7 mouse cellular contexts compared by ENCODE assay signal in the genomic region with DNA sequence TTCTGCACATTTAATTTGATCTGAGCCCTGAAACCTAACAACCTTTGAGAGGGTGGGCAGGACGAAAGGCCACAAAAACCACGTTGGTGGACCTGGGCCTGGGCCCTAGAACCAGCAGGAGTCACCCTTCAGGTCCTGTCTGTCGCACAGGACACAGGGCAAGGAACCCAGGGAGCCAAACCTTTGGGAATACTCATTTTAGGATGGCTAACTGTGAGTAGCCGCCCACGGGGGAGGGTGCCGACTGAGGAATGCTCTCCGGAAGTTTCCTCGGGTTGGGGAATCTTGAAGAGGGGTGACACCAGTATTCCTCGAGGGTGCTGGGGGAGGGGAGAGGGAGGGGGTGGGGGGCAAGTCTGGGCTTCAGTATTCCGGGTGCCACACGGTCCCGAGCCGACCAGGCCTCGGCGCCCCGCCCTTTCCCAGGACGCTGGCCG. TPM values are rescaled to one million over a fixed set of nuclear protein-coding genes. Genes with fewer than 3 reads are reported as not detected.
DNase-seq lines count a peak whose midpoint lies in the region; ATAC-seq lines count a peak whose summit lies in the region.

No protein-coding gene starts in this region.

- H3K36me3 ChIP-seq in forebrain, embryonic 15.5 days, result no peaks in the 10 kb centered on the region
- H3K36me3 ChIP-seq in intestine, embryonic 16.5 days (ENCODE audit: control insufficient read depth, insufficient read depth, low read length), result no peaks in the 10 kb centered on the region
- no peaks in the 10 kb centered on the region for H3K36me3 ChIP-seq in midbrain, embryonic 12.5 days

- peak; percentile 27 for DNase-seq in spleen, adult 12 weeks (ENCODE audit: low spot score)
- no peak for DNase-seq in spleen, postnatal 4 days (ENCODE audit: low spot score in 2 of 2)
- DNase-seq in c-Kit-negative CD71-positive TER-119-positive erythroid progenitor cells, embryonic 14.5 days (ENCODE audit: low read depth, low spot score), result peak; percentile 48
- DNase-seq in cerebellum, adult 11-12 months, result no peak

- H3K4me3 ChIP-seq in forebrain, embryonic 15.5 days, result peak overlapping the region; percentile 91
- H3K4me3 ChIP-seq in intestine, embryonic 16.5 days (ENCODE audit: low read length), result peak overlapping the region; percentile 94
- H3K4me3 ChIP-seq in midbrain, embryonic 12.5 days, result peak overlapping the region; percentile 81

- H3K9me3 ChIP-seq in forebrain, embryonic 15.5 days, result no peaks in the 10 kb centered on the region
- no peaks in the 10 kb centered on the region for H3K9me3 ChIP-seq in intestine, embryonic 16.5 days (ENCODE audit: control insufficient read depth, low read length)
- H3K9me3 ChIP-seq in midbrain, embryonic 12.5 days, result no peaks in the 10 kb centered on the region

- H3K9ac ChIP-seq in forebrain, embryonic 15.5 days (replicated peaks), result peak overlapping the region; percentile 100
- peak overlapping the region; percentile 100 for H3K9ac ChIP-seq in intestine, embryonic 16.5 days (ENCODE audit: low read depth, low read length)
- peak overlapping the region; percentile 97 for H3K9ac ChIP-seq in midbrain, embryonic 12.5 days (replicated peaks)

- peaks cover 27% of the 10 kb centered on the region for H3K4me1 ChIP-seq in forebrain, embryonic 15.5 days
- peaks cover 24% of the 10 kb centered on the region for H3K4me1 ChIP-seq in intestine, embryonic 16.5 days (ENCODE audit: control insufficient read depth, insufficient read depth, low read length)
- peaks cover 27% of the 10 kb centered on the region for H3K4me1 ChIP-seq in midbrain, embryonic 12.5 days

- ATAC-seq in forebrain, embryonic 15.5 days (replicated peaks), result no peak
- peak; percentile 55 for ATAC-seq in intestine, embryonic 16.5 days
- peak; percentile 47; the same call in 1 of the 2 replicates for ATAC-seq in midbrain, embryonic 12.5 days (ENCODE audit: low FRiP score, low read depth)

- no peaks in the 10 kb centered on the region for H3K27me3 ChIP-seq in forebrain, embryonic 15.5 days
- H3K27me3 ChIP-seq in intestine, embryonic 16.5 days (replicated peaks; ENCODE audit: control insufficient read depth, insufficient read depth, low read length), result no peaks in the 10 kb centered on the region
- H3K27me3 ChIP-seq in midbrain, embryonic 12.5 days, result peaks cover 3% of the 10 kb centered on the region; the same call in 1 of the 2 replicates

- peak overlapping the region; percentile 65 for H3K4me2 ChIP-seq in forebrain, embryonic 15.5 days (replicated peaks)
- peak overlapping the region; percentile 86 for H3K4me2 ChIP-seq in intestine, embryonic 16.5 days (ENCODE audit: low read depth, low read length)
- H3K4me2 ChIP-seq in midbrain, embryonic 12.5 days (replicated peaks), result peak overlapping the region; percentile 80

- H3K27ac ChIP-seq in forebrain, embryonic 15.5 days (replicated peaks), result peak overlapping the region; percentile 92
- H3K27ac ChIP-seq in intestine, embryonic 16.5 days (ENCODE audit: low read length), result peak overlapping the region; percentile 94
- peak overlapping the region; percentile 95 for H3K27ac ChIP-seq in midbrain, embryonic 12.5 days (replicated peaks)

- WGBS in forebrain, embryonic 15.5 days, result 2% methylated on average over 18 of the region's 18 CpGs
- WGBS in intestine, embryonic 16.5 days, result 2% methylated on average over 18 of the region's 18 CpGs
- WGBS in midbrain, embryonic 12.5 days, result 4% methylated on average over 9 of the region's 18 CpGs

RNA-seq across cellular contexts. Expression of a gene that starts 0.8 kb away (rescaled TPM):
- 5.0 and 5.4 TPM in 2 replicates for polyA plus RNA-seq in forebrain, embryonic 15.5 days (2015; fragmentation: Nextera tagmentation; extraction: Ambion mirVana)
- polyA plus RNA-seq in intestine, embryonic 16.5 days (2015; fragmentation: Nextera tagmentation; extraction: Ambion mirVana), result 2.5 and 2.8 TPM in 2 replicates
- polyA plus RNA-seq in midbrain, embryonic 12.5 days (2016; fragmentation: Nextera tagmentation; extraction: Ambion mirVana), result 4.2 and 5.9 TPM in 2 replicates

Comparison
In these comparisons a context has a peak if more than half of its experiments do, and no peak if none do; other contexts are left out.
1. DNase-seq: peak in spleen, adult 12 weeks (single experiment) and c-Kit-negative CD71-positive TER-119-positive erythroid progenitor cells, embryonic 14.5 days (single experiment); none in spleen, postnatal 4 days (0 of 2) and cerebellum, adult 11-12 months (single experiment).
2. Peak in every context shown above with its lines, with median percentiles within 50 percentile points of each other: H3K27ac ChIP-seq, H3K4me2 ChIP-seq, H3K4me3 ChIP-seq and H3K9ac ChIP-seq.